Mouse (Mus musculus) bone marrow macrophage, adult 2 months (primary cell): ENCODE data around the gene Brd4.

ENCODE experiments used
- CTCF ChIP-seq: IDR thresholded peaks from 2 replicates; pipeline ENCODE4 v1.5.1; 2012; ENCODE audit warnings: low read depth, mild to moderate bottlenecking, low read length, moderate library complexity
- POLR2A ChIP-seq: IDR thresholded peaks from 2 replicates; pipeline ENCODE4 v1.6.1; 2012; ENCODE audit warnings: mild to moderate bottlenecking, low read depth, low read length, borderline replicate concordance

DNA sequence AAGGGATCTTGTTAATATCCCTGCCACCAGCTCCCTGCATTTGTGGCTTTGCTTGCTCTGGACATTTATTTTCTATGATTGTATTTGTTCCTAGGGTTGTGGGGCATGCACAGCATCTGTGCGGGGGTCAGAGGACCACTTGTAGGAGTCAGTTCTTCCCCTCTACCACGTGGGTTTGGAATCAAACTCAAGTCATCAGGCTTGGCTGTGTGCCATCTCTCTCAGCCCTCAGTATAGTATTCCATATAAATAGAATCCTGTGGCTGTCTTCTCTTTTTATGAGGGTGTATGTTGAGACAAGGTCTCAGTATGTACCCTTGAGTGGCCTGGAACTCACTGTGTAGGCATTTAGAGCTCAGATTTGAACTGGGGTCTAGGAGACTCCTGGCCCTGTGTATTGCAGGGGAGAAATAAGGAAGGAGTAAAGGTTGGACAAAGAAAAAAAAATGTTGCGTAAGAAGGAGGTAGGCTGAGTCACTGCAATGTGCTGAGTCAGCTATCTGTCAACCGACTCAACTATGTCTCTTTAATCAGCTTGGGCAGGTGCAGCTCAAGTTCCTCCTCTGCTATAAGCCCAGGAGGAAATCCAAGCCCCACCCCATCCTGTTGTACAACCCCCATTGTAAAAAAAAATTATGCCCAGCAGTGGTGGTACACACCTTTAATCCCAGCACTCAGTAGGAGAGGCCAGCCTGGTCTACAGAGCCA lies 114.8 kb downstream of the Brd4 start:
- TF ChIP-seq CTCF (no peak), POLR2A (no peak)
